Mouse (Mus musculus) heart, adult 2 months (tissue): ENCODE results near the gene Flad1.

ENCODE experiments used
- CTCF ChIP-seq: fragments of 200-600 bp; IDR thresholded peaks from 2 replicates; pipeline ENCODE4 v1.8.1; 2022; ENCODE audit warnings: antibody characterized with exemption, mild to moderate bottlenecking, moderate library complexity
- POLR2A ChIP-seq: fragments of 200-500 bp; IDR thresholded peaks from 2 replicates; pipeline ENCODE4 v1.6.1; 2011; ENCODE audit warnings: mild to moderate bottlenecking, low read depth, low read length, control low read depth; ENCODE audit not compliant: insufficient read depth

- TF ChIP-seq CTCF (no peak), POLR2A (no peak)
Measured at GRCm38 (mm10) chr3:89406887-89407286, 4.8 kb downstream of the Flad1 start.
